Mouse (Mus musculus): ENCODE data around the gene Prss43. TPM values are rescaled to one million over a fixed set of nuclear protein-coding genes. Genes with fewer than 3 reads are reported as not detected.

The Prss43 gene
- total and polyA plus RNA-seq, 3 experiments: not detected

GRCm38 (mm10) chr9:110879998-110880561 is 53.6 kb downstream of the Prss43 start, which contains the start of gene Tmie:
Tmie (minus strand) TSS chr9:110880113.
- H3K36me3 ChIP-seq (ENCODE audit: control insufficient read depth in 1 of 2, insufficient read depth in 2 of 2, low read length in 2 of 2): no peaks in the 10 kb centered on the region
- H3K4me3 ChIP-seq (ENCODE audit: control insufficient read depth in 1 of 2, insufficient read depth in 1 of 2, low read depth in 2 of 2, low read length in 2 of 2): no peak within 1 kb of the TSS
- no peaks in the 10 kb centered on the region for H3K27me3 ChIP-seq (ENCODE audit: control insufficient read depth in 1 of 2, insufficient read depth in 2 of 2, low read length in 2 of 2)
- no peaks in the 10 kb centered on the region for H3K9me3 ChIP-seq (replicated peaks; ENCODE audit: insufficient read depth, low read length)
- no peaks in the 10 kb centered on the region for H3K4me1 ChIP-seq (ENCODE audit: control insufficient read depth in 1 of 2, insufficient read depth in 2 of 2, low read length in 2 of 2)
- no peaks in the 10 kb centered on the region for H3K79me2 ChIP-seq (ENCODE audit: control insufficient read depth, insufficient read depth, low read length, poor library complexity)
- no peak within 1 kb of the TSS for H3K27ac ChIP-seq (ENCODE audit: control insufficient read depth, low read depth, low read length)
- no peak for TF ChIP-seq SMC3 (IDR thresholded peaks at IDR 0.05; ENCODE audit: low read depth, low read length)
- no peak for TF ChIP-seq MAZ (IDR thresholded peaks at IDR 0.05; ENCODE audit: low read depth, low read length)
- no peak for TF ChIP-seq EP300 (IDR thresholded peaks at IDR 0.05; ENCODE audit: low read depth in 1 of 2, low read length in 2 of 2)
- no peak for TF ChIP-seq MYB (IDR thresholded peaks at IDR 0.05; ENCODE audit: low read depth, low read length)
- no peak for TF ChIP-seq POLR2A (IDR thresholded peaks at IDR 0.05; ENCODE audit: control insufficient read depth in 1 of 2, insufficient read depth in 1 of 2, low read depth in 1 of 2, low read length in 2 of 2, poor library complexity in 1 of 2)
- no peak for TF ChIP-seq USF2 (IDR thresholded peaks at IDR 0.05; ENCODE audit: borderline replicate concordance in 1 of 2, insufficient read depth in 1 of 2, low read depth in 1 of 2, low read length in 2 of 2)
- TF ChIP-seq ZNF384 (IDR thresholded peaks at IDR 0.05; ENCODE audit: low read depth, low read length): no peak
- TF ChIP-seq USF1 (IDR thresholded peaks at IDR 0.05; ENCODE audit: low read depth, low read length): no peak
- no peak for TF ChIP-seq CTCF (IDR thresholded peaks at IDR 0.05 in 2 of 3, conservative IDR thresholded peaks at IDR 0.05 in 1 of 3; ENCODE audit: control insufficient read depth in 1 of 3, insufficient read depth in 1 of 3, low read depth in 2 of 3, low read length in 3 of 3, poor library complexity in 1 of 3, severe bottlenecking in 1 of 3)
- no peak for TF ChIP-seq MAX (IDR thresholded peaks at IDR 0.05; ENCODE audit: low read length)
- no peak for TF ChIP-seq MXI1 (IDR thresholded peaks at IDR 0.05; ENCODE audit: low read depth, low read length)
- TF ChIP-seq BHLHE40 (IDR thresholded peaks at IDR 0.05; ENCODE audit: borderline replicate concordance, low read depth, low read length): no peak
- no peak for TF ChIP-seq HCFC1 (IDR thresholded peaks at IDR 0.05; ENCODE audit: low read depth, low read length)
- no peak for TF ChIP-seq UBTF (IDR thresholded peaks at IDR 0.05; ENCODE audit: borderline replicate concordance, insufficient read depth, low read depth, low read length)
- no peak for TF ChIP-seq NRF1 (IDR thresholded peaks at IDR 0.05; ENCODE audit: insufficient read depth, low read depth, low read length, poor library complexity, severe bottlenecking)
- no peak for TF ChIP-seq KAT2A (conservative IDR thresholded peaks at IDR 0.05; ENCODE audit: low read depth, low read length)
- H3K9ac ChIP-seq (ENCODE audit: control insufficient read depth, low read depth, low read length, poor library complexity, severe bottlenecking): no peak within 1 kb of the TSS
- no peak for DNase-seq (ENCODE audit: low read depth, low spot score)

DNA sequence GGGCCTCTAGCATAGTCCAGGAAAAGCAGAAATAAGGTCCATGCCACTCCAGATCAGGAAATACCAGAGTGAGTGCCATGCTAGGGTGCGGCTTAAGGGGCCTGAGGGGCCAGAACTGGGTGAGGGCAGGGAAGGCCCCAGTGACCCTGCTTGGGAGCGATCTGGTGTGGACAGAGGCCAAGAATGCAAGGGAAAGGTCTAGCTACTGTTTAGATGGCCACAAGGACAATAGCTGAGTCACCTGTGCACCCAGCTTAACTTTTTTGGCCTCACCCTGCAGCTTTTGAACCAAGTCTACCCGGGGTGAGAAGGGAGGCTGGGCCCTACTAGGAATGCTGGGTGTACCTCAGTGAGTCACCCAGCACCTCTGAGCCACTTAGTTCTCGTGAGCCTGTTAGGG is 54.3 kb downstream of the Prss43 start:
- no peaks in the 10 kb centered on the region for H3K4me1 ChIP-seq (ENCODE audit: control insufficient read depth in 1 of 2, insufficient read depth in 2 of 2, low read length in 2 of 2)
- no peak overlapping the region for H3K4me3 ChIP-seq (ENCODE audit: control insufficient read depth in 1 of 2, insufficient read depth in 1 of 2, low read depth in 2 of 2, low read length in 2 of 2)
- no peak overlapping the region for H3K27ac ChIP-seq (ENCODE audit: control insufficient read depth, low read depth, low read length)
- no peaks in the 10 kb centered on the region for H3K27me3 ChIP-seq (ENCODE audit: control insufficient read depth in 1 of 2, insufficient read depth in 2 of 2, low read length in 2 of 2)
- H3K9ac ChIP-seq (ENCODE audit: control insufficient read depth, low read depth, low read length, poor library complexity, severe bottlenecking): no peak overlapping the region
- TF ChIP-seq EP300 (IDR thresholded peaks at IDR 0.05; ENCODE audit: low read depth in 1 of 2, low read length in 2 of 2) (no peak), GATA1 (IDR thresholded peaks at IDR 0.05; ENCODE audit: low read depth, low read length) (no peak), TCF12 (IDR thresholded peaks at IDR 0.05; ENCODE audit: low read depth, low read length) (no peak), NELFE (IDR thresholded peaks at IDR 0.05; ENCODE audit: low read depth, low read length) (no peak), TAL1 (IDR thresholded peaks at IDR 0.05; ENCODE audit: low read length) (no peak), ZC3H11A (IDR thresholded peaks at IDR 0.05; ENCODE audit: low read depth, low read length) (no peak), SMC3 (IDR thresholded peaks at IDR 0.05; ENCODE audit: low read depth, low read length) (no peak), CHD1 (IDR thresholded peaks at IDR 0.05; ENCODE audit: low read depth, low read length) (no peak), POLR2A (IDR thresholded peaks at IDR 0.05; ENCODE audit: control insufficient read depth in 1 of 2, insufficient read depth in 1 of 2, low read depth in 1 of 2, low read length in 2 of 2, poor library complexity in 1 of 2) (no peak), NRF1 (IDR thresholded peaks at IDR 0.05; ENCODE audit: insufficient read depth, low read depth, low read length, poor library complexity, severe bottlenecking) (no peak), MYC (IDR thresholded peaks at IDR 0.05; ENCODE audit: low read depth, low read length) (no peak)
- H3K9me3 ChIP-seq (replicated peaks; ENCODE audit: insufficient read depth, low read length): no peaks in the 10 kb centered on the region
- H3K79me2 ChIP-seq (ENCODE audit: control insufficient read depth, insufficient read depth, low read length, poor library complexity): no peaks in the 10 kb centered on the region
- H3K36me3 ChIP-seq (ENCODE audit: control insufficient read depth in 1 of 2, insufficient read depth in 2 of 2, low read length in 2 of 2): no peaks in the 10 kb centered on the region
- no peak for DNase-seq (ENCODE audit: low read depth, low spot score)
